Mouse (Mus musculus) MEL (cell line): Measurements from ENCODE around the gene Olfr868. TPM values are rescaled to one million over a fixed set of nuclear protein-coding genes. Genes with fewer than 3 reads are reported as not detected.

Experiments
- DNase-seq: peaks from one replicate; pipeline ENCODE4 v3.0.0; 2011; ENCODE audit warnings: low read depth, low spot score
- H3K27ac ChIP-seq: 2 replicates; pipeline ENCODE4 v1.5.1; 2012; ENCODE audit warnings: low read depth, mild to moderate bottlenecking, control low read depth, low read length, moderate library complexity; ENCODE audit not compliant: control insufficient read depth
- H3K27me3 ChIP-seq, 2 experiments: fragments of 150-350 bp in 1 of 2; sonication (generic) in 1 of 2; 2 replicates each; pipeline ENCODE4 v1.6.1; 2012; ENCODE audit warnings: low read length in 2 of 2, mild to moderate bottlenecking in 2 of 2, improper control_type of control experiment in 1 of 2, moderate library complexity in 1 of 2; ENCODE audit not compliant: insufficient read depth in 2 of 2, control insufficient read depth in 1 of 2
- H3K36me3 ChIP-seq, 2 experiments: 2 replicates each; pipeline ENCODE4 v1.6.1; 2012 to 2014; ENCODE audit warnings: low read length in 2 of 2, improper control_type of control experiment in 1 of 2, inconsistent platforms in 1 of 2, mild to moderate bottlenecking in 1 of 2; ENCODE audit not compliant: insufficient read depth in 2 of 2, control insufficient read depth in 1 of 2
- H3K4me1 ChIP-seq, 2 experiments: fragments of 150-350 bp in 1 of 2; sonication (generic) in 1 of 2; 2 replicates each; pipeline ENCODE4 v1.6.1; 2012; ENCODE audit warnings: low read length in 2 of 2, improper control_type of control experiment in 1 of 2, mild to moderate bottlenecking in 1 of 2; ENCODE audit not compliant: insufficient read depth in 2 of 2, control insufficient read depth in 1 of 2
- H3K4me3 ChIP-seq, 2 experiments: fragments of 150-350 bp in 1 of 2; sonication (generic) in 1 of 2; 2 replicates each; pipeline ENCODE4 v1.5.1; 2012; ENCODE audit warnings: low read depth in 2 of 2, low read length in 2 of 2, mild to moderate bottlenecking in 2 of 2, moderate library complexity in 2 of 2, control low read depth in 1 of 2, improper control_type of control experiment in 1 of 2; ENCODE audit not compliant: control insufficient read depth in 1 of 2, insufficient read depth in 1 of 2
- H3K79me2 ChIP-seq: 2 replicates; pipeline ENCODE4 v1.6.1; 2012; ENCODE audit warnings: mild to moderate bottlenecking, low read length, moderate library complexity; ENCODE audit not compliant: control insufficient read depth, poor library complexity, insufficient read depth
- H3K9ac ChIP-seq: 2 replicates; pipeline ENCODE4 v1.6.1; 2012; ENCODE audit warnings: low read depth, mild to moderate bottlenecking, control low read depth, low read length, moderate library complexity; ENCODE audit not compliant: control insufficient read depth, poor library complexity, severe bottlenecking
- H3K9me3 ChIP-seq: fragments of 150-350 bp; sonication (generic); replicated peaks from 2 replicates; pipeline ENCODE4 v1.6.1; 2012; ENCODE audit warnings: mild to moderate bottlenecking, low read length, improper control_type of control experiment, moderate library complexity; ENCODE audit not compliant: insufficient read depth
- CHD1 ChIP-seq: IDR thresholded peaks from 2 replicates; pipeline ENCODE4 v1.6.1; 2012; ENCODE audit warnings: low read depth, mild to moderate bottlenecking, inconsistent platforms, low read length, improper control_type of control experiment
- E2F4 ChIP-seq: IDR thresholded peaks from 2 replicates; pipeline ENCODE4 v1.6.1; 2011; ENCODE audit warnings: low read depth, low read length, improper control_type of control experiment, borderline replicate concordance
- EP300 ChIP-seq, 2 experiments: IDR thresholded peaks; 2 replicates each; pipeline ENCODE4 v1.6.1; 2011; ENCODE audit warnings: improper control_type of control experiment in 2 of 2, low read length in 2 of 2, low read depth in 1 of 2, mild to moderate bottlenecking in 1 of 2
- ETS1 ChIP-seq: IDR thresholded peaks from 2 replicates; pipeline ENCODE4 v1.6.1; 2012; ENCODE audit warnings: low read depth, mild to moderate bottlenecking, inconsistent platforms, low read length, improper control_type of control experiment, moderate library complexity
- GABPA ChIP-seq: IDR thresholded peaks from 2 replicates; pipeline ENCODE4 v1.6.1; 2012; ENCODE audit warnings: low read depth, mild to moderate bottlenecking, inconsistent platforms, low read length, improper control_type of control experiment, moderate library complexity
- JUND ChIP-seq: IDR thresholded peaks from 2 replicates; pipeline ENCODE4 v1.6.1; 2011; ENCODE audit warnings: low read depth, mild to moderate bottlenecking, improper control_type of control experiment, low read length
- MAFK ChIP-seq: IDR thresholded peaks from 2 replicates; pipeline ENCODE4 v1.6.1; 2011; ENCODE audit warnings: low read depth, mild to moderate bottlenecking, low read length, improper control_type of control experiment, borderline replicate concordance
- MEF2A ChIP-seq: IDR thresholded peaks from 2 replicates; pipeline ENCODE4 v1.6.1; 2014; ENCODE audit warnings: low read depth, mild to moderate bottlenecking, inconsistent platforms, low read length, improper control_type of control experiment; ENCODE audit not compliant: poor library complexity, insufficient replicate concordance, severe bottlenecking; ENCODE audit errors: extremely low read depth
- MYC ChIP-seq: IDR thresholded peaks from 2 replicates; pipeline ENCODE4 v1.6.1; 2011; ENCODE audit warnings: low read depth, mild to moderate bottlenecking, low read length, improper control_type of control experiment, moderate library complexity
- POLR2A ChIP-seq, 2 experiments: IDR thresholded peaks; 2 replicates each; pipeline ENCODE4 v1.6.1; 2011 to 2012; ENCODE audit warnings: low read length in 2 of 2, mild to moderate bottlenecking in 2 of 2, control low read depth in 1 of 2, improper control_type of control experiment in 1 of 2, low read depth in 1 of 2, moderate library complexity in 1 of 2; ENCODE audit not compliant: control insufficient read depth in 1 of 2, insufficient read depth in 1 of 2, poor library complexity in 1 of 2
- POLR2AphosphoS2 ChIP-seq: IDR thresholded peaks from 2 replicates; pipeline ENCODE4 v1.6.1; 2011; ENCODE audit warnings: low read length, improper control_type of control experiment
- POLR2AphosphoS5 ChIP-seq: IDR thresholded peaks from 2 replicates; pipeline ENCODE4 v1.6.1; 2012; ENCODE audit warnings: low read depth, borderline replicate concordance, mild to moderate bottlenecking, inconsistent platforms, low read length, moderate library complexity, mixed read lengths
- RAD21 ChIP-seq: IDR thresholded peaks from 2 replicates; pipeline ENCODE4 v1.6.1; 2011; ENCODE audit warnings: mild to moderate bottlenecking, low read depth, low read length, improper control_type of control experiment
- SMC3 ChIP-seq: IDR thresholded peaks from 2 replicates; pipeline ENCODE4 v1.6.1; 2011; ENCODE audit warnings: low read depth, low read length, improper control_type of control experiment
- TCF12 ChIP-seq: IDR thresholded peaks from 2 replicates; pipeline ENCODE4 v1.6.1; 2014; ENCODE audit warnings: low read depth, mild to moderate bottlenecking, inconsistent platforms, low read length, improper control_type of control experiment, moderate library complexity
- UBTF ChIP-seq: IDR thresholded peaks from 2 replicates; pipeline ENCODE4 v1.6.1; 2012; ENCODE audit warnings: low read depth, mild to moderate bottlenecking, inconsistent platforms, low read length, improper control_type of control experiment, moderate library complexity, borderline replicate concordance; ENCODE audit not compliant: insufficient read depth
- USF1 ChIP-seq: IDR thresholded peaks from 2 replicates; pipeline ENCODE4 v1.6.1; 2014; ENCODE audit warnings: low read depth, mild to moderate bottlenecking, inconsistent platforms, low read length, improper control_type of control experiment, moderate library complexity
- USF2 ChIP-seq, 2 experiments: IDR thresholded peaks; 2 replicates each; pipeline ENCODE4 v1.6.1; 2011 to 2012; ENCODE audit warnings: improper control_type of control experiment in 2 of 2, low read length in 2 of 2, borderline replicate concordance in 1 of 2, inconsistent platforms in 1 of 2, low read depth in 1 of 2, mild to moderate bottlenecking in 1 of 2; ENCODE audit not compliant: insufficient read depth in 1 of 2
- ZKSCAN1 ChIP-seq: IDR thresholded peaks from 2 replicates; pipeline ENCODE4 v1.6.1; 2012; ENCODE audit warnings: low read depth, mild to moderate bottlenecking, inconsistent platforms, low read length, improper control_type of control experiment, moderate library complexity
- ZNF384 ChIP-seq: IDR thresholded peaks from 2 replicates; pipeline ENCODE4 v1.6.1; 2012; ENCODE audit warnings: low read depth, mild to moderate bottlenecking, inconsistent platforms, low read length, improper control_type of control experiment
- polyA plus RNA-seq, 2 experiments: library from polyadenylated mRNA; stranded (reverse) in 1 of 2; unstranded in 1 of 2; fragments of >175 nt in 1 of 2; fragments of >200 nt in 1 of 2; gene quantifications; 2 replicates each; pipeline versions ENCODE4 v1.2.1 to v1.2.4; 2012; ENCODE audit warnings: low replicate concordance in 2 of 2, low read depth in 1 of 2; ENCODE audit not compliant: insufficient read length in 2 of 2, insufficient read depth in 1 of 2, missing spikeins in 1 of 2
- total RNA-seq: library from RNA; depleted of rRNA; stranded (reverse); fragments of 300-350 nt; gene quantifications from 2 replicates; pipeline ENCODE4 v1.2.3, GENCODE M21; 2012; rRNA removed

Gene Olfr868
- total RNA-seq (not detected in 2 replicates), polyA plus RNA-seq (not detected)

GRCm38 (mm10) chr9:20098326-20098725, at the start of gene Olfr868:
Gene Olfr868 (plus strand): TSS chr9:20098626.
- no peak for DNase-seq
- Histone ChIP-seq H3K4me3 (no peak within 1 kb of the TSS), H3K4me1 (no peaks in the 10 kb centered on the region), H3K79me2 (no peaks in the 10 kb centered on the region), H3K9ac (no peak within 1 kb of the TSS), H3K9me3 (no peaks in the 10 kb centered on the region), H3K36me3 (no peaks in the 10 kb centered on the region), H3K27ac (no peak within 1 kb of the TSS), H3K27me3 (no peaks in the 10 kb centered on the region; a peak in 1 of 4 replicates)
- no peak for TF ChIP-seq ZNF384
- TF ChIP-seq GABPA = no peak
- no peak for TF ChIP-seq ETS1
- no peak for TF ChIP-seq POLR2AphosphoS2
- no peak for TF ChIP-seq MAFK
- no peak for TF ChIP-seq USF2 (IDR thresholded peaks at IDR 0.05; ENCODE audit: borderline replicate concordance in 1 of 2, insufficient read depth in 1 of 2, low read depth in 1 of 2, low read length in 2 of 2)
- TF ChIP-seq USF1 = no peak
- no peak for TF ChIP-seq E2F4
- no peak for TF ChIP-seq EP300 (IDR thresholded peaks at IDR 0.05; ENCODE audit: low read depth in 1 of 2, low read length in 2 of 2)
- TF ChIP-seq RAD21 = no peak
- TF ChIP-seq POLR2AphosphoS5 = no peak

- H3K9ac ChIP-seq = no peak within 1 kb of the TSS
- no peak for DNase-seq
- H3K4me1 ChIP-seq = no peaks in the 10 kb centered on the region
- TF ChIP-seq POLR2AphosphoS2 = no peak
- no peak for TF ChIP-seq POLR2A (IDR thresholded peaks at IDR 0.05; ENCODE audit: control insufficient read depth in 1 of 2, insufficient read depth in 1 of 2, low read depth in 1 of 2, low read length in 2 of 2, poor library complexity in 1 of 2)
- TF ChIP-seq TCF12 = no peak
- no peak for TF ChIP-seq MYC
- TF ChIP-seq ZKSCAN1 = no peak
- TF ChIP-seq ZNF384 = no peak
- no peak for TF ChIP-seq EP300 (IDR thresholded peaks at IDR 0.05; ENCODE audit: low read depth in 1 of 2, low read length in 2 of 2)
- no peak for TF ChIP-seq UBTF
- no peak for TF ChIP-seq CHD1
- TF ChIP-seq MEF2A = no peak
- TF ChIP-seq JUND = no peak
- no peak for TF ChIP-seq GABPA
- no peak for TF ChIP-seq SMC3
- H3K27ac ChIP-seq = no peak within 1 kb of the TSS
- no peaks in the 10 kb centered on the region for H3K9me3 ChIP-seq
- H3K79me2 ChIP-seq = no peaks in the 10 kb centered on the region
- no peaks in the 10 kb centered on the region for H3K27me3 ChIP-seq
- H3K4me3 ChIP-seq = no peak within 1 kb of the TSS
- no peaks in the 10 kb centered on the region for H3K36me3 ChIP-seq
Observed at GRCm38 (mm10) chr9:20057462-20057861, 41.0 kb upstream of the Olfr868 start, which contains the start of gene Olfr867. Gene Olfr867 (minus strand): TSS chr9:20057562.
